Mouse (Mus musculus): ENCODE data around the gene Fitm2. TPM values are rescaled to one million over a fixed set of nuclear protein-coding genes. Genes with fewer than 3 reads are reported as not detected.
A peak's percentile ranks its signal among the peaks of the same experiment; 100 is the strongest.
"Not testable (repeated sequence)": the region's sequence is repeated elsewhere in the genome, so short reads cannot be mapped to it uniquely, and the experiment has no call there.

The Fitm2 gene
- total RNA-seq, 2 experiments from 2014 or later: 2.9 to 5.4 TPM

DNA sequence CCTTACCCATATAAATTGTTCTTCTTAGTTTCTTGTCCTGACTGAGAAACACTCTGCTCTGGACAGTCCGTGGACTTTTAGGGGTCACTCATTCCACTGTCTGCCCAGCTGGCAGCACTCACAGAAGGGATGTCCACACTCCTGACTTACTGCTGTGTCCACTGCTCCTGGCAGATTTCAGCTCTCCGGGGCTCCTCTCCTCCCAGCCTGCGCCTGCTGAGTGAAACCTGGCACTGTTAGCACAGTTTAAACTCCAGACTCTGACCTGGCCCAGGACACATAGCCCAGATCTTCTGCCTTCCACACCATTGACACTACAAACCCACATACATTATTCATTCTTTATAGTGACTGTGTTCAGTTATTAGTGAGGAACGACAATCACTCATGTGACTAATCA is 8.4 kb downstream of the Fitm2 start:
- ATAC-seq (replicated peaks; ENCODE audit: poor library complexity, severe bottlenecking): no peak

DNA sequence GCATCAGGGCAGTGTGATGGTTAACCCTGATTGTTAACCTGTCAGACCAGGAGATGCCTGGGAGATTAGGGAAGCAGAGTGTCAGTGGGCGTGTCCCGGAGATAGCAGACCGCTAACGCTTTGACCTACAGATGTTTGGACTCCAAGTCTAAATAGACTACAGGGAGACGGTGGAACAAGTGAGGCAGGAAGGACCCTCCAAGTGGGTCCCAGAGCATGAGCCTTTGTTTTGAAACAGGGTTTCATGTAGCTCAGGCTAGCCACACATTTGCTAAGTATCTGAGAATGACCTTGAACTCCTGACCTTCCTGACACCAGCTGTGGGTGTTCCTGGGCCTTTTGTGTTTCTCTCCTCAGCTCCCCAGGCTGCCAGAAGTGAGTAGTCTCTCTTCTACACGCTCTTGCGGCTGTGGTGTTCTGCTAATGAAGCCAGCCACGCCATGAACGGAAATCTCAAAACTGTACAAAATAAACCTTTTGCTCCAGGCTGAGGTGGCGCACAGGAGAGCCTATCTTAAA is 9.1 kb downstream of the Fitm2 start:
- no peak for ATAC-seq (replicated peaks; ENCODE audit: poor library complexity, severe bottlenecking)

DNA sequence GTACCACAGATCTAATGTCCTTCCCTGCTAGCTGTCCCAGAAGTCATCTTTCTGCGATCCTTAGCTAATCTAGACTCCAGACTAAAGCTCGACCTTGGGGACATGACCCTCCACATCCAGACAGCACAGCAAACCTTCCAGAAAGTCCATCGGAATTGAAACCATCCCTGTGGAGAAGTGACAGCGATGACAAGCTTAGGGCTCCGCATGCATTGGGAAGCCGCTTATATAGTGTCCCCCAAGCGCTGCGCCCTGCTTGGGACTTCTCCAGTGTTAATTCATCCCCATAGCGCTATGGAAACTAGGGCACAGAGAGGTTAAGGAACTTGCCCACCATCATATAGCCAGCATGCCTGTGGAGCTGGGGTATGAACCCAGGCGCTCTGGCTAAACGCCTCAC is 9.6 kb downstream of the Fitm2 start:
- no peak for ATAC-seq (replicated peaks; ENCODE audit: poor library complexity, severe bottlenecking)

DNA sequence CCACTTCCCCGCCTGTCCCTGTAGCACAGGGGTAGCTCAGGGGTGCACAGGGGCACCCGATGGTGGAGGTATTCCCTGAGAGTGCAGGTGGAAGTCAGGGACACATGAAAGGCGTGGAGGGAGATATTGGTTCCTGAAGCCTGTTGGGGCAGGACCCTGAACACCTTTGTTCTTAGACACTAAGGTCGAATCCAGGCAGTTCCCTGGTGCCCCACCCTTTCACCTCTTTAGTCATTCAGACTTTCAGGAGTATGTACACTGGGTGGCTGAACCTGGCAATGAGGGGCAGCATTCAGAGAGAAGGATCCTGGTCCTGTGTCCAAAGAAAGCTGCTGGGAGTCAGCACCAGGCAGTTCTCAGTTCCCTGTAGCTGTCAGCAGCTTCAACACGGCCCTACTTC is 10.0 kb downstream of the Fitm2 start:
- no peak for ATAC-seq (replicated peaks; ENCODE audit: poor library complexity, severe bottlenecking)

DNA sequence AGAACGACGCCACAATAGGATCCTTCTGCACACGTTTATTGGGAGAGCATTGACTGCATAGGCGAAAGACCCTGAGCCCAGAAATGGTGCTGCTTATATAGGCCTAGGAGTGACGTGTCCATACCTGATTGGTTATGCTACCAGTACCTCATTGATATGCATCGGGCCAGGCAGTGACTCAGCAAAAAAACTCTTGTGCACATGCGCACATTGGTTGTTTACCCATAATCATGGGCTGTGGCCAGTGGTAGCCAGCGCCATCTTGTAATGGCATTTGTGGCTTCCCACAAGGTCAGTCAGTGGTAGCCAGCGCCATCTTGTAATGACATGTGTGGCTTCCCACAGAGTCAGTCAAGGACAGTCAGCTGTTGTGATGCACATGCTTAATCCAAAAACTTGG is 11.1 kb downstream of the Fitm2 start:
- not testable (repeated sequence) for ATAC-seq (replicated peaks; ENCODE audit: poor library complexity, severe bottlenecking)

DNA sequence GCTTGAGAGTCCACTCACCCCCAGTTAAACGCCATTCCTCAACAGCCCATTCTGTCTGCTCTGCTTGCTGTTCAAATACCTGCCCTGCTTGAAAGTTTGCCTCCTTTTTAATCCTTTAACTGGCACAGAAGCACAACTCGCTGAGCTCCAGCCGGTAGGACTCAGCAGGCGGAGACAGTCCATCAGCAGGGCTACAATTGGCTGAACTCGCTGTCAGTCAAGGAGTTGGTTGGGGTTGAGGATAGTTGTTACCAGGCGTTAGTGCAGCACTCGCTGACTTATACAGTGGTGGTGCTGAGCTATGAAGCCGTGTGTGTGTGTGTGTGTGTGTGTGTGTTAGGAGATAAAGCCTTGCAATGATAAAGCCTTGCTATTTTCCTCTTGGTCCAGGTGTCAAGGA is 11.8 kb downstream of the Fitm2 start:
- no peak for ATAC-seq (replicated peaks; ENCODE audit: poor library complexity, severe bottlenecking)

DNA sequence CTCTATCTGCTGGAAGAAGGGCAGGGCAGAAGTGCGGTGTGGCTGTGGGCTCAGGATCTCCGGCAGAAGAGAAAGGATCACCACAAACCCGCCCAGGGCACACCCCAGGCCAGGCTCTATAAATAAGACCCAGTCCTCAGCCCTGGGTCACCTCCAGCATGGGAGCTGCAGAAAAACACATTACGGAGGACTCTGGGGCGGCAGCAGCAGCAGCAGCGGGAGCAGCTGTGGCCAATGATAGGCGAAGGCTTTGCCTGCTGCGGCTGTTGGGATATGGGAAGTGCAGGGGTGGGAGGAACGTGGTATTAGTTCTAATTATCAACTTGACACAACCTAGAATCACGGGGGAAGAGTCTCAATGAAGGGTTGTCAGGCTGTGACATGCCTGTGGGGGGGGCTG is 13.0 kb downstream of the Fitm2 start:
- ATAC-seq (replicated peaks; ENCODE audit: poor library complexity, severe bottlenecking): no peak

DNA sequence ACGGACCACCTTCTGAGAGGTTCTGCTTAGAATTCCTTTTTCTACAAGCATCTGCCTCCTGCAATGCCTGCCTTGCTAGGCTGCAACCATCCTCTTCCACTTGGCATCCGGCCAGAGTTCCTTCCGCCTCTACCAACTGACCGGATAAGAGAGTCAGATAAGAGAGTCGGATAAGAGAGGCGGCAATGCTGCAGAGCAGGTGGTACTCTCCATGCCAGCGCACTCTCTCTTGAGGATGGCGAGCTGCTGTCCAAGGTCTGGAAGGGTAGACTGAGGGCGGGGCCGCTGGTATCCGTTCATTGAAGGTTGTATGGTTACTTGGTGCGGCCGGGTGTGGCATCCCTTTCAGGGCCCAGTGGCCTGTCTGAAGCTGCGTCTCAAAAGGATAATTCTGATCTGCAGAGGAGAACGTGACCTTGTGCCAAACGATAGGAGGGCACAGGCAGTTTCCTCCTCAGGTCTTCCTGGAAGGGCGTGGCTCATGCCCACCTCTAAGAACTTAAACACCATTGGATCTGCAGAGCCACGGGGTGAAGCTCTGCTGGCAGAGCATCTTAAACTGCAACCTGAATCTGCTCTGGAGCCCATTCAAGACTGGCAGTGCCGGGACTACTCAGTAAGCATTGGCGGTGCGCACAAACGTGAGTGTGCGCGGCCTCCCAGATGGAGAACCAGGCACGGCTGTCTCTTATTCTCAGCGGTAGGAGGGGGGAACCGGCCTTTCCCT is 13.7 kb downstream of the Fitm2 start:
- ATAC-seq (replicated peaks; ENCODE audit: poor library complexity, severe bottlenecking): peak; percentile 67

DNA sequence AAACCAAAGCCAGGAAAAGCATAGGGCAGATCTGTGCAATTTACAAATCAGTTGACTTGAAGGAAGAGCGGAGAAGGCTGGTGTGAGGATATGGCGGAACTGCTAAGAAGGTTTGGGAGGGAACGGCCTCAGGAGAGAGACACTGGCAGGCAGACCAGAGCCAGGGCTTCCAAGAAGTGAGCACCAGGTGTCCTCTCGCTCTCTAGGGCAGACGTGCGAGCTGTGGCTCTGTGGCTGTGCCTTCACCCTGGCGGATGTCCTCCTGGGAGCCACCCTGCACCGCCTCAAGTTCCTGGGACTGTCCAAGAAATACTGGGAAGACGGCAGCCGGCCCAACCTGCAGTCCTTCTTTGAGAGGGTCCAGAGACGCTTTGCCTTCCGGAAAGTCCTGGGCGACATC is 19.1 kb downstream of the Fitm2 start:
- ATAC-seq (replicated peaks; ENCODE audit: poor library complexity, severe bottlenecking): no peak

DNA sequence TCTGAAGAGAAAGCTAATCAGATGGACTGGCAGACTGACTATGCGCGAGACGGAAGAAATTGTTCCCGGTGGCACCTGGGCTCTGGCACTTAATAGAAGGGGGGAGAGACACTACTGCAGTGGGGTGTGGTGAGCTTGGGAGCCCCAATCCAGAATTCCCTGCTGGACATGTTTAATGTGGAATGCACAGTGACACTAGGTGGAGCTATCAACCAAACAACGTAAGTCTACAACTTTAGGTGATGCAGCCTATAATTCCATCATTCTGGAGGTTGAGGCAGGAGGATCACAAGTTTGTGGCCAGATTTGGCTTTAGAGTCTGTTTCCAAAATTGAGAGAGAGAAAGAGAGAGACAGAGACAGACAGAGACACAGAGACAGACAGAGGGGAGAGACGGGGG is 19.7 kb downstream of the Fitm2 start:
- no peak for ATAC-seq (replicated peaks; ENCODE audit: poor library complexity, severe bottlenecking)

DNA sequence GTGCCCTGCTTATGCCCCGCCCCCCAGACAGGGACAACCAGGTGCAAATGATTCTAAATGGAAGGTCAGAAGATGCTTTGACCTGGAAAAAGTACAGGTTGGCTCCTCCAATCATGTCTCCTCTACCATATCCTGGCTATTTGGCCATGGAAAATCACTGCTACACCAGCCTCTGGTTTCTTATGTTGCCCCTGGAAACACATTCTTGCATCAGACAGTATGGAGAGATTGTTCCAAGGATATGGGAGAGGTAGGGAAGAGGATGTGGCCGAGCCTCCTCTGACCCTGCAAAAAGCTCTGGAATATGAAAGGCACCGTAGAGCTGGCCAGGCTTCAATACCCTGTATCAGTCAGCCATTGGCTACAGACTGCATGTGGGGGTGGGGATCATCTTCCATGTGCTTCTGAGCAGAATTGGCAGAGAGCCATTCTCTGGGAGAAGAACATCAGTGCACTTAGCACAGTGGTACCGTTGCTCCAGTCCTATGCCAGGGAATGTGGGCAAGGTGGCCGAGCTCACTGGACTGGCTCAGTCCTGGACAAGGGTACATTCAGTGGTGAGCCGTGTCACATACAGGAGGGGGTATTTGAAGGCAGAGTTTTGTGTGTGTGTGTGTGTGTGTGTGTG is 21.6 kb downstream of the Fitm2 start:
- ATAC-seq (replicated peaks; ENCODE audit: poor library complexity, severe bottlenecking): no peak

DNA sequence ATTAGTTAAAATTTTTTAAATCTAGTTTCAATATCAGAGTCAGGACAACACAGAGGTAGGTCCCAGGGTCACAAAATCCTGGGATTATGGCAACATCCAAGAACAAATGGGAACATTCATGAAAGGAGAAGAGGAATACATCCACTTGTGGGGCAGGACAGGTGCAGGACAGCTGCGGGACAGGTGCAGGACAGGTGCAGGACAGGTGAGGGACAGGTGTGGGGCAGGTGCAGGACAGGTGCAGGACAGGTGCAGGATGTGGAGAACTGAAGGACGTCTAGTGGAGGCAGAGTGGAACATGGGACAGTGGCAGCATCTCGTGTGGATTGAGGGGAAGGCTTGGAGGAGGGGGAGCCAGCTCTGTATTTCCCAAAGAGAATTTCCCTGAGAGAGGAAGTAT is 23.2 kb downstream of the Fitm2 start:
- ATAC-seq (replicated peaks; ENCODE audit: poor library complexity, severe bottlenecking): no peak

DNA sequence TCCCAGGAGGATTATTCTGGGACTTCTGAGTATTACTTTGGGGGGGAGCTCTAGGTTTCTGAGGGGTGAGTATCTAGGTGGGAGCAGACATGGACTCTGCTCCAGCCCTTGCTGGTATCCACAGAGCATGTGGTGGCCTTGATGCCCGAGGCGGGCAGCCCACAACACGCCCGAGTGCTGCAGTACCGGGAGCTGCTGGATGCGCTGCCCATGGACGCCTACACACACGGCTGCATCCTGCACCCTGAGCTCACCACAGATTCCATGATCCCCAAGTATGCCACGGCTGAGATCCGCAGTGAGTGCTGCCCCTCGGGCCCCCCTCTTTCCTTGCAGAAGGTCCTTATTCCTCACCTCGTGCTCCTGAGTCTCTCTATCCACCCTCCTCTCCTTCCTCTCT is 25.1 kb downstream of the Fitm2 start:
- no peak for ATAC-seq (replicated peaks; ENCODE audit: poor library complexity, severe bottlenecking)

DNA sequence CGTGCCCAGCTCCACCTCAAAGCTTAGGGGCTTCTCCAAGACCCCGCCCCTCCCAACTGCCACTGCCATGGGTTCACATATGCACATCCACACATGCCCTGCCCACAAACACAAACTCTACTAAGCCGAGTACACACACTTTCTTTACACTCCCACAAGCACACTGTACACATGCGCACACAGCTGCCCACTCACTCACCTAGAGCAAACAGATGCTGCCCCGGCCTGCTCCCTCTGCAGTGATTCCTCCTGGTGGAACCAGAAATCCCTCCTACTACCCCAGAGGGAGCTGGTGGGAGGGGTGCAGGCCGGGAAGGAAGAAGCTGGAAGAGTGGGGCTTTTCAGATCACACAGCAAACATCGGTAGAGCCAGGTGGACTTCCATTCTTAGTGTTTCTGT is 28.4 kb downstream of the Fitm2 start:
- ATAC-seq (replicated peaks; ENCODE audit: poor library complexity, severe bottlenecking): no peak

DNA sequence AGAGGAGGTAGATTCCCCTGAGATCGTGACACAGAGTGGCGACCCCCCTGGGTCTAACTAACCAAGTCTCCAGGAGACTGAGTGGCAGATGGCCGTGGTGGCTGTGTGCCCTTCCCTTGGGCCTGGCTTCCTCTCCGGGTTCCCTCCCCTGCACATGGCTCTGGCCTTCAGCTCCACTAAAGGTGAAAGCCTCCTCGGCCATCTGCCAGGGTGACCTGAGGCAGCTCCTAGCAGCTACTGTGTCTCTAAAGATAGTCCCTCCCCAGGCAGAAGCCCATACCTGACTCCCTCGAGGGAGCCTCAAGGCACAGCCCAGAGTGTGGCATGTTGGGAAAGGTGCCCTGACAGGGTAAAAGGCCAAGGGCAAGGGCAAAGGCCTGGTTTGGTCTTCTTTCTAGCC is 28.9 kb downstream of the Fitm2 start:
- ATAC-seq (replicated peaks; ENCODE audit: poor library complexity, severe bottlenecking): no peak

DNA sequence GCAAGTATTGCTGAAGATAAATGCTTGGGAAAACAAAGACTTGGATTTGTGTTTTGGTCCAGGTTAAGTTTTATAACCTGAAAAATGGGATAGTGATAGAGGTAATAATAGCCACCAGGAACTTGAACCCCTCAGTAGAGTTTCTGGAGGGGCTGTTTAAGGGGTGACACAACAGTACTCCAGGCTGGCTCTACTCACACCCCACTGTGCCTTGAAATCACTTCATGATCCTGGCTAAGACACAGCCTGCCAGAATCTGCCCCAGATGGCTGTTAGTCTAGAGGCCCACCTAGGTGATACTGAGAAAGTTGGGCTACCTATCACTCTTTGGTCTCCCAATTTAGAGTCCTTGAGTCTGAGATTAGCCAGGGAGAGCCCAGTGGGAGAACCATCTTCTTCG is 32.9 kb downstream of the Fitm2 start:
- ATAC-seq (replicated peaks; ENCODE audit: poor library complexity, severe bottlenecking): no peak

DNA sequence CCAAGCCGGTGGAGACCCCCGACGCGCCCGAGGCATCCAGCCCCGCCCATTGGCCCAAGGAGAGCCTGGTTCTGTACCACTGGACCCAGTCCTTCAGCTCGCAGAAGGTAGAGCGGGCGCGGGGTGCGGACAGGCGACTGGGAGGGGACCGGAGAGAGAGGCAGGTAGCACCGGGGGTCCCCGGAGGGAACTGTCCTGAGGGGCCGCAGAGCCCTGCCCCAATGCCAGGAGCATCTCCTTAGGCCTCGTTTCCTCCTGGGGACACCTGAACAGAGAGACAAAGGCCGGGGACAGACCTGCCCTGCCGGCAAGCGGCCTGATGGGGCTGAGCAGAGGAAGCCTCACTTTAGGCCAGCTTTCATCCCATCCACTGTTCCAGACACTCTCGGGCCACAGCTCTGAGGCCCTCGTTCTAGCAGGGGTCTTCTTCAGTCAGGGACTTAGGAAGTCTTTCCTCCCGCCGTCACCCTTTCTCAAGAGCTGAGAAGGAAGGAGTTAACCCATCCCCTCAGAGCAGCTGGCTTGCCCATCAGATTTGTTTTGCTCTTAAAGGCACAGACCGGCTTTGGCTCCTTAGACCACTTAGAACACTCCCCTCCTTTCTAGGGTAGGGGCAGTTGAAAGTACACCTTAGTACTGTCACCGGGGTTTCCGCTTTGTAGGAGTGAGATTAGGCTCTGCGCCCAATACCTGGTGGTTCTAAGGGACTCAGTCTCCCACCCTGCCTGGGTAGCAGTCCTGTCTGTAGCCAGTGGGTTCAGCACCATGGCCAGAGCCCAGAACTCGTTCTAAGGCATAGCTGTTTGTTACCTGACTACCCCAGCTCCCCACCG is 33.6 kb downstream of the Fitm2 start:
- peak; percentile 43; the same call in 1 of the 2 replicates for ATAC-seq (replicated peaks; ENCODE audit: poor library complexity, severe bottlenecking)

DNA sequence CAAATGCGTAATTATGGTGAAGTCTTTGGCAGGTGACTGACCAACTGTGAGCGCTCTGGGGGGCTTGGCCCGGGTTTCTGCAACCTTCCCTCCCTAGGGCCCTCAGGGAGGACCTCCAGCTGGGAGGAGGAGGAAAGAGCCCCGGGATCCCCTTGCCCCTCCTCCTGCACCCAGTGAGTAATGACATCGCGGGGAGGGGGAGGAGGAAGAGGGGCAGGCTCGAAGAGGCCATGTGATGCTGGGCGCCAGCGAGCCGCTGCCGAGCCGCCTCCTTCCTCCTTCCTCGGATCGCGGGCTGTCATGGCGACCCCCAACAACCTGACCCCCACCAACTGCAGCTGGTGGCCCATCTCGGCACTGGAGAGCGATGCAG is 34.2 kb downstream of the Fitm2 start, which contains the start of gene Gdap1l1:
Gdap1l1 (plus strand) TSS at position 231 of the 373 bp plus-strand sequence.
- peak; percentile 40 for ATAC-seq (replicated peaks; ENCODE audit: poor library complexity, severe bottlenecking)

DNA sequence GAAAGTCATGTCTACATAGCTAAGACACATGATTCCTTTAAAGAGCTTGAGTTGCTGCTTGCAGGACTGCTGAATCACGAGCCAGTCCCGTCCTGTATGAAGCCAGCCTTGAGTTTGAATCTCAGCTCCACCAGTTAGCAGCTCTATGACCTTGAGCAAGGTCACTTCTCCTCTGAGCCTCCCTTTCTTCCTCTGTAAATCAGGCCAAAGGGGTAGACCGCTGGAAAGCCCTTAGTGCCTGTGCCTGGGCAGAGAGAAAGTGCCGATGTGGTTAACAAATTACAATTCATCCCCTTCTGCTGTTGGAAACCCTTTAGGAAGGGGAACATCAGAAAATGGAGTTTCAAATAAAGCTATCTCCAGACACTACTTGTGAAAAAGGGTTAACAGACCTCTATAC is 34.6 kb downstream of the Fitm2 start:
- no peak for ATAC-seq (replicated peaks; ENCODE audit: poor library complexity, severe bottlenecking)

DNA sequence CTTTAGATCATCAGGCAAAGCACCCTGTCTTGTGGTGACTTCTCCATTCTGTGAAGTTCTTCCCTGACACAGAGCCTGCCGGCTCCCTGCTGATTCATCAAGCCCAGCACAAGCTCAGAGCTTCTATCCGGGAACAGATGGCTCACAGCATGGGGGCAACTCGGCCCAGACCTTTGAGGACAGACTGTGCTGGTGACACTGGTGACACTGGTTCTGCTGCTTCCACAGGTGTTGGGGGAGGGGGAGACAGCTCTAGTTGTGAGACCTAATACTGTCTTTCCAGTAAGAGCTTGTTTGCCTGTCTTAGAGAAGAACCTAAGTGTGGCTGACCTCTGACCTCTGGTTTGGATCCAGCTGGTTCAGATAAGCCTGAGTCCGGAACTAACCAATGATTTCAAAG is 38.5 kb downstream of the Fitm2 start:
- ATAC-seq (replicated peaks; ENCODE audit: poor library complexity, severe bottlenecking): peak; percentile 20; the same call in 1 of the 2 replicates

DNA sequence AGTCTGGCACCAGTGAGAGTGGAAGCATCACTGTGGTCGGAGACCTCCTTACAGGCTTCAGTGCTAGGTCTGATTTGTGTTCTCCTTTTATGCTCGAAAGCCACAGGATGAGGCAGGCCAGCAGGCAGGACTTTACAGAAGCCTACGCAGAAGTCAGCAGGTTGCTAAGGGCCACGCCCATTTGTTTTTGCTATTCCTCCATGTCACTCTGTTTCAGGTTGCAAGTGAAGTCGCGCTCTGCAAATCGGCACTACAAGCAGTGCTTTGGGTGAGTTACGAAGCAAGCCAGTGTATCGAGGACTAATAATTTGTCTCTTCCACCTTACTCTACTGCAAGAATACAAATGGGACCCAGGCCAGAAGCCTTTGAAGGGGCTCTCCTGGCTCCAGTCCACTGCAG is 41.1 kb downstream of the Fitm2 start:
- no peak for ATAC-seq (replicated peaks; ENCODE audit: poor library complexity, severe bottlenecking)

Measured in granulocyte monocyte progenitor cell, adult 5-6 weeks (primary cell).